Mouse (Mus musculus) heart, embryonic 11.5 days (tissue): ENCODE measurements around the gene Psmb2. TPM values are rescaled to one million over a fixed set of nuclear protein-coding genes. Genes with fewer than 3 reads are reported as not detected.

Source experiments
- ATAC-seq: fragments of 200-750 bp; cut with Nextera tagmentation; replicated peaks from 2 replicates; pipeline ENCODE4 v1.8.0; 2017; ENCODE audit warnings: moderate library complexity; ENCODE audit not compliant: insufficient number of reproducible peaks, low FRiP score, low TSS enrichment
- H3K27ac ChIP-seq: fragments of 300-500 bp; sonication (generic); 2 replicates; pipeline ENCODE4 v1.5.1; 2014; ENCODE audit warnings: mild to moderate bottlenecking, low read depth, low read length
- H3K27me3 ChIP-seq: fragments of 300-500 bp; sonication (generic); 2 replicates; pipeline ENCODE4 v1.6.1; 2014; ENCODE audit warnings: mild to moderate bottlenecking, low read length, mixed read lengths; ENCODE audit not compliant: control insufficient read depth, insufficient read depth
- H3K36me3 ChIP-seq: fragments of 300-500 bp; sonication (generic); 2 replicates; pipeline ENCODE4 v1.6.1; 2014; ENCODE audit warnings: mild to moderate bottlenecking, low read length, moderate library complexity, mixed read lengths; ENCODE audit not compliant: control insufficient read depth, insufficient read depth
- H3K4me1 ChIP-seq: fragments of 300-500 bp; sonication (generic); 2 replicates; pipeline ENCODE4 v1.6.1; 2014; ENCODE audit warnings: low read length; ENCODE audit not compliant: control insufficient read depth, insufficient read depth
- H3K4me2 ChIP-seq: fragments of 300-500 bp; sonication (generic); 2 replicates; pipeline ENCODE4 v1.6.1; 2014; ENCODE audit warnings: mild to moderate bottlenecking, moderate library complexity
- H3K4me3 ChIP-seq: fragments of 300-500 bp; sonication (generic); 2 replicates; pipeline ENCODE4 v1.5.1; 2014; ENCODE audit warnings: low read depth, low read length
- H3K9ac ChIP-seq: fragments of 300-500 bp; sonication (generic); 2 replicates; pipeline ENCODE4 v1.6.1; 2014; ENCODE audit warnings: mild to moderate bottlenecking, low read depth, low read length, moderate library complexity
- H3K9me3 ChIP-seq: fragments of 300-500 bp; sonication (generic); replicated peaks from 2 replicates; pipeline ENCODE4 v1.6.1; 2016; ENCODE audit warnings: low read length; ENCODE audit not compliant: control insufficient read depth
- whole genome bisulfite sequencing: fragments of 180-500 bp; shearing (Covaris S2); extraction: QIAGEN DNeasy Blood & Tissue Kit; methylation state at CpG from one replicate; pipeline ENCODE4 v1.1.7; 2014; ENCODE audit not compliant: insufficient replicate concordance; 5-methylcytosine and 5-hydroxymethylcytosine counted together
- polyA plus RNA-seq: library from polyadenylated mRNA; unstranded; fragments of >200 nt; fragmentation: Nextera tagmentation; extraction: Ambion mirVana; gene quantifications from 2 replicates; pipeline ENCODE4 v1.2.1, GENCODE M21; 2014

Gene Psmb2
- 411 and 434 TPM in 2 replicates for polyA plus RNA-seq

DNA sequence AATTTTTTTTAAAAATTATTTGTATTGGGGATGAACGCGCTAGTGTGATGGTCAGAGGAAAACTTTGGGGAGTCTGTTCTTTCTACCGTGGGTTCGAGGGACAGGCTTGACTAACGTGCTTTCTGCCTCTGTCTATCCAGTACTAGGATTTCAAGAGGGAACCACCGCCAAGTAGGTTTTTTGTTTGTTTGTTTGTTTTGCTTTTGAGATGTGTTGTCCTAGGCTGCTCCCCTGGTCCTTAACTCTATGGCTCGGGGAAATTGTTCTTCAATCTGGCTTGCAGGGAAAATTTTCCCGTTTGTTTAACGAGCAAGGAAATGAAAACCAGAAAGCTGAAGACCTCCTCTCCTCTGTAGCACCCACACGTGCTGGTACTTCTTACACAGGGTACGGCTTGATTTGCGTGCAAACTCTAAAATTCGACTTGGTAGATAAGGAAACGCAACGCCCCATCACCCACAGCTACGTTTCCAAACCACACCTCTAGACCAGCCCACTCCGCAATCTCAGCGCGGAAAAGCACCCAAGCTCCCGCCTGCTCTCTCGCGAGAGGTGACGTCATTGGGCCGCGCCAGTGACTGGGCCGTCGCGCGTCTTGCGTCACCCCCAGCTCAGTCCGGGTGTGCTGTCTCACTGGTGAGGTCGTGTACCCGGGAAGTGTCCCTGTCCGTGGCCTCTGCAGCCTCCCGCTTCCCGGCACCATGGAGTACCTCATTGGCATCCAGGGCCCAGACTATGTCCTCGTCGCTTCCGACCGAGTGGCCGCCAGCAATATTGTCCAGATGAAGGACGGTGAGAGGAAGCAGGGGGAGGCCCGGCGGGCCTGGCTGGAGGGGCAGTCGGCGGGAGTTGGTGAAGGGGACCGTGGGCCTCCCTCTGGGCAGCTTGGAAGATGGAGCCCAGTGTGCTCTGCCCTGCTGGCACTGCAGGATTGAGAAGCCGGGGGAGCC is at the start of gene Psmb2:
Psmb2 (plus strand) TSS at position 577 of the 950 bp plus-strand sequence.
- H3K4me3 ChIP-seq, result peak within 1 kb of the TSS; percentile 99
- H3K4me2 ChIP-seq, result peak within 1 kb of the TSS; percentile 91
- H3K9ac ChIP-seq, result peak within 1 kb of the TSS; percentile 98
- H3K27ac ChIP-seq, result peak within 1 kb of the TSS; percentile 38; the same call in 1 of the 2 replicates
- ATAC-seq, result peak; percentile 94
- peaks cover 5% of the 10 kb centered on the region; the same call in 1 of the 2 replicates for H3K4me1 ChIP-seq
- no peaks in the 10 kb centered on the region for H3K36me3 ChIP-seq
- 3% methylated on average over 48 of the region's 48 CpGs for WGBS
- H3K9me3 ChIP-seq, result no peaks in the 10 kb centered on the region
- H3K27me3 ChIP-seq, result no peaks in the 10 kb centered on the region

GRCm38 (mm10) chr4:126631922-126632321 is 45.5 kb upstream of the Psmb2 start:
- H3K27me3 ChIP-seq, result 0 out of 2 replicates have a peak, but pooled peaks cover 2% of the 10 kb centered on the region
- ATAC-seq, result no peak
- no peaks in the 10 kb centered on the region for H3K36me3 ChIP-seq
- H3K4me1 ChIP-seq, result no peaks in the 10 kb centered on the region
- 38% methylated on average over 2 of the region's 2 CpGs for WGBS
- no peaks in the 10 kb centered on the region for H3K9me3 ChIP-seq
- no peak overlapping the region for H3K4me2 ChIP-seq
- H3K9ac ChIP-seq, result no peak overlapping the region
- H3K4me3 ChIP-seq, result no peak overlapping the region
- no peak overlapping the region for H3K27ac ChIP-seq

- ATAC-seq, result no peak
- Histone ChIP-seq H3K27me3 (0 out of 2 replicates have a peak, but pooled peaks cover 2% of the 10 kb centered on the region), H3K9me3 (no peaks in the 10 kb centered on the region), H3K4me1 (no peaks in the 10 kb centered on the region), H3K9ac (no peak overlapping the region), H3K4me2 (no peak overlapping the region), H3K27ac (no peak overlapping the region), H3K4me3 (no peak overlapping the region), H3K36me3 (no peaks in the 10 kb centered on the region)
- 64% methylated on average over 3 of the region's 3 CpGs for WGBS
Observed at GRCm38 (mm10) chr4:126632668-126633067, 44.8 kb upstream of the Psmb2 start.

- H3K36me3 ChIP-seq, result no peaks in the 10 kb centered on the region
- H3K27me3 ChIP-seq, result 0 out of 2 replicates have a peak, but pooled peaks cover 2% of the 10 kb centered on the region
- H3K9me3 ChIP-seq, result no peaks in the 10 kb centered on the region
- no peak overlapping the region for H3K27ac ChIP-seq
- no peak overlapping the region for H3K4me3 ChIP-seq
- no peaks in the 10 kb centered on the region for H3K4me1 ChIP-seq
- WGBS, result 24% methylated on average over 11 of the region's 11 CpGs
- ATAC-seq, result no peak
- H3K9ac ChIP-seq, result no peak overlapping the region
- no peak overlapping the region for H3K4me2 ChIP-seq
Observed at GRCm38 (mm10) chr4:126636330-126636729, 41.1 kb upstream of the Psmb2 start.

DNA sequence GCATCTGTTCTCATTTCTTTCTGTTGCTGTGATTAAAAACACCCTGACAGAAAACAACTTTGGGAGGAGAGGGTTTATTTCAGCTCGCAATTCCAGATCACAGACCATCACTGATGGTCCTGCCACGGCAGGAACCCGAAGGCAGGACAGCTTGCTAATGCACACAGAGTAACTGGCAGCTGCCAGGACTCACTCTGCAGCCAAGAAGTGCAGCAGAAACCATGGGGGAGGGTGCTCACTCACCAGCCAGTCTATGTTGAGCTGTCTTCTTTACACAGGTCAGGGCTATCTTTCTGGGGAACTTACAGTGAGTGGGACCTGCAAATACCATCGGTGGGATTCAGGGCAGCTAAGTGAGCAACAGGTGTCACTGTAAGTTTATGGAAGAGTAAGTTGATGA is 40.0 kb upstream of the Psmb2 start:
- H3K27me3 ChIP-seq, result 0 out of 2 replicates have a peak, but pooled peaks cover 2% of the 10 kb centered on the region
- no peaks in the 10 kb centered on the region for H3K36me3 ChIP-seq
- H3K9me3 ChIP-seq, result no peaks in the 10 kb centered on the region
- no peak overlapping the region for H3K4me2 ChIP-seq
- no peak for ATAC-seq
- no peaks in the 10 kb centered on the region for H3K4me1 ChIP-seq
- H3K9ac ChIP-seq, result no peak overlapping the region
- H3K27ac ChIP-seq, result no peak overlapping the region
- 76% methylated on average over 4 of the region's 4 CpGs for WGBS
- H3K4me3 ChIP-seq, result no peak overlapping the region

- H3K4me1 ChIP-seq, result no peaks in the 10 kb centered on the region
- H3K4me2 ChIP-seq, result no peak overlapping the region
- no peaks in the 10 kb centered on the region for H3K9me3 ChIP-seq
- no peaks in the 10 kb centered on the region for H3K36me3 ChIP-seq
- 0 out of 2 replicates have a peak, but pooled peaks cover 2% of the 10 kb centered on the region for H3K27me3 ChIP-seq
- no peak for ATAC-seq
- H3K9ac ChIP-seq, result no peak overlapping the region
- no peak overlapping the region for H3K4me3 ChIP-seq
- no peak overlapping the region for H3K27ac ChIP-seq
- 50% methylated on average over 7 of the region's 7 CpGs for WGBS
Observed at GRCm38 (mm10) chr4:126639339-126639738, 38.1 kb upstream of the Psmb2 start.

DNA sequence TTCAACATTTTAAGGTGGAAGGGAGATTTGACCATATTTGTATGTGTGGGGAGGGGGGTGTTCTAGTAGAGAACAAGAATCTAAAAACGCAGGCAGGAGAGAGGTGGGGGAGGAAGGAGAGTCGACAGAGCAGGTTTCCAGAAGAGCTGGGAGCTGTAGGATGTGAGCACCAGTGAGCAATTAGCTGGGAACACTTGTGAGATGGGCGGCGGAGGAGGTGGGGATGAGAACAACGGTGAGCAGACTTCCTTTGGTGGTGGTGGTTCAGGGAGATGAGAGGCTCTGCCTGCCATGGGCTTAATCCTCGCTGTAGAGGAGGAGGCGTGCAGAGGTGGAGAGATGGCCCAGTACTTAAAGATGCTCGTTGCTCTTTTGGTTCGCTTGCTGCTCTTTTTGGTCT is 35.5 kb upstream of the Psmb2 start:
- no peaks in the 10 kb centered on the region for H3K27me3 ChIP-seq
- no peaks in the 10 kb centered on the region for H3K9me3 ChIP-seq
- no peak overlapping the region for H3K27ac ChIP-seq
- H3K4me2 ChIP-seq, result no peak overlapping the region
- H3K4me3 ChIP-seq, result no peak overlapping the region
- H3K4me1 ChIP-seq, result no peaks in the 10 kb centered on the region
- ATAC-seq, result no peak
- no peak overlapping the region for H3K9ac ChIP-seq
- H3K36me3 ChIP-seq, result no peaks in the 10 kb centered on the region
- WGBS, result 36% methylated on average over 9 of the region's 9 CpGs

- Histone ChIP-seq H3K9ac (no peak overlapping the region), H3K4me1 (no peaks in the 10 kb centered on the region), H3K27me3 (no peaks in the 10 kb centered on the region), H3K4me2 (no peak overlapping the region), H3K4me3 (no peak overlapping the region), H3K9me3 (no peaks in the 10 kb centered on the region), H3K36me3 (no peaks in the 10 kb centered on the region), H3K27ac (no peak overlapping the region)
- 69% methylated on average over 4 of the region's 4 CpGs for WGBS
- ATAC-seq, result no peak
Observed at GRCm38 (mm10) chr4:126643815-126644214, 33.6 kb upstream of the Psmb2 start.
